Mouse (Mus musculus) bone marrow, adult 2 months (tissue): ENCODE measurements around the gene 1190007I07Rik. TPM values are rescaled to one million over a fixed set of nuclear protein-coding genes. Genes with fewer than 3 reads are reported as not detected.
"Not testable (repeated sequence)": the region's sequence is repeated elsewhere in the genome, so short reads cannot be mapped to it uniquely, and the experiment has no call there.

Experiments used
- H3K27ac ChIP-seq: fragments of 200-500 bp; 2 replicates; pipeline ENCODE4 v1.5.1; 2012; ENCODE audit warnings: low read depth, mild to moderate bottlenecking, control low read depth, inconsistent platforms, low read length; ENCODE audit not compliant: control insufficient read depth, poor library complexity, insufficient read depth
- H3K4me1 ChIP-seq: fragments of 200-500 bp; 2 replicates; pipeline ENCODE4 v1.6.1; 2011; ENCODE audit warnings: low read length; ENCODE audit not compliant: control insufficient read depth, insufficient read depth
- H3K4me3 ChIP-seq: fragments of 200-500 bp; replicated peaks from 2 replicates; pipeline ENCODE3; 2011; ENCODE audit warnings: mild to moderate bottlenecking, low read depth, low read length, control low read depth; ENCODE audit not compliant: control insufficient read depth
- CTCF ChIP-seq: fragments of 200-500 bp; IDR thresholded peaks from 2 replicates; pipeline ENCODE4 v1.5.1; 2011; ENCODE audit warnings: low read length, control low read depth; ENCODE audit not compliant: control insufficient read depth, insufficient read depth
- POLR2A ChIP-seq: fragments of 200-500 bp; IDR thresholded peaks from 2 replicates; pipeline ENCODE4 v1.6.1; 2011; ENCODE audit warnings: low read depth, mild to moderate bottlenecking, control low read depth, low read length, borderline replicate concordance; ENCODE audit not compliant: control insufficient read depth
- WGBS: fragments of 180-500 bp; shearing (Covaris S2); methylation state at CpG from one replicate; pipeline ENCODE4 v1.1.7; 2018; 5-methylcytosine and 5-hydroxymethylcytosine counted together
- polyA plus RNA-seq: library from polyadenylated mRNA; stranded (reverse); fragments of >200 nt; gene quantifications from 2 replicates; pipeline ENCODE4 v1.2.4, GENCODE M21; 2011; ENCODE audit warnings: low replicate concordance; ENCODE audit not compliant: missing spikeins, insufficient read depth, insufficient read length

The 1190007I07Rik gene
- polyA plus RNA-seq, 1 experiment: 38.3 TPM

- TF ChIP-seq CTCF: no peak
- TF ChIP-seq POLR2A: no peak
- H3K4me3 ChIP-seq: no peak overlapping the region
- 88% methylated on average over 12 of the region's 12 CpGs for WGBS
- no peak overlapping the region for H3K27ac ChIP-seq
- peaks cover 1% of the 10 kb centered on the region; the same call in 1 of the 2 replicates for H3K4me1 ChIP-seq
These were observed 9.7 kb upstream of the 1190007I07Rik start for GRCm38 (mm10) chr10:82632496-82633280.

GRCm38 (mm10) chr10:82631133-82631532, 8.1 kb upstream of the 1190007I07Rik start:
- H3K4me1 ChIP-seq: peaks cover 1% of the 10 kb centered on the region; the same call in 1 of the 2 replicates
- 81% methylated on average over 7 of the region's 7 CpGs for WGBS
- H3K27ac ChIP-seq: no peak overlapping the region
- TF ChIP-seq CTCF (no peak), POLR2A (no peak)
- no peak overlapping the region for H3K4me3 ChIP-seq

- 30% methylated on average over 7 of the region's 7 CpGs for WGBS
- Histone ChIP-seq H3K27ac (no peak overlapping the region), H3K4me1 (peaks cover 1% of the 10 kb centered on the region; the same call in 1 of the 2 replicates), H3K4me3 (peak overlapping the region; percentile 99)
- TF ChIP-seq CTCF: no peak
- TF ChIP-seq POLR2A: no peak
These were observed 7.5 kb upstream of the 1190007I07Rik start for GRCm38 (mm10) chr10:82630497-82630896.

GRCm38 (mm10) chr10:82629586-82630255, 6.7 kb upstream of the 1190007I07Rik start, which contains the start of gene Tdg:
TSS of gene Tdg (plus strand) at chr10:82629828.
- TF ChIP-seq POLR2A: peak; percentile 53; the same call in 1 of the 2 replicates
- H3K27ac ChIP-seq: peak within 1 kb of the TSS; percentile 92
- peak within 1 kb of the TSS; percentile 99 for H3K4me3 ChIP-seq
- not testable (repeated sequence) for H3K4me1 ChIP-seq
- under 1% methylated on average over 77 of the region's 78 CpGs for WGBS

- TF ChIP-seq CTCF (no peak), POLR2A (no peak)
- Histone ChIP-seq H3K4me3 (peak overlapping the region; percentile 58), H3K4me1 (peaks cover 1% of the 10 kb centered on the region; the same call in 1 of the 2 replicates), H3K27ac (peak overlapping the region; percentile 88)
- WGBS: 9% methylated on average over 11 of the region's 11 CpGs
These were observed 6.1 kb upstream of the 1190007I07Rik start for GRCm38 (mm10) chr10:82629111-82629585.

- 16% methylated on average over 2 of the region's 2 CpGs for WGBS
- not testable (repeated sequence) for H3K27ac ChIP-seq, H3K4me3 ChIP-seq
These were observed 515 bp upstream of the 1190007I07Rik start for GRCm38 (mm10) chr10:82623553-82623932.

GRCm38 (mm10) chr10:82622235-82622634, 793 bp downstream of the 1190007I07Rik start:
- Histone ChIP-seq H3K27ac (no peak overlapping the region; the same call in 1 of the 2 replicates), H3K4me1 (no peaks in the 10 kb centered on the region), H3K4me3 (peak overlapping the region; percentile 63)
- TF ChIP-seq POLR2A (no peak), CTCF (no peak)
- WGBS: 4% methylated on average over 9 of the region's 9 CpGs

More at GRCm38 (mm10) chr10:82623553-82623932, 515 bp upstream of the 1190007I07Rik start:
- H3K4me1 ChIP-seq: not testable (repeated sequence)

GRCm38 (mm10) chr10:82594421-82594820, 28.6 kb downstream of the 1190007I07Rik start:
- WGBS: 69% methylated on average over 4 of the region's 4 CpGs
- not testable (repeated sequence) for H3K27ac ChIP-seq, H3K4me3 ChIP-seq, H3K4me1 ChIP-seq

- 83% methylated on average over 9 of the region's 9 CpGs for WGBS
- H3K27ac ChIP-seq: not testable (repeated sequence)
These were observed 33.4 kb downstream of the 1190007I07Rik start for GRCm38 (mm10) chr10:82589673-82590072.

GRCm38 (mm10) chr10:82571091-82571490, 51.9 kb downstream of the 1190007I07Rik start:
- 93% methylated on average over 11 of the region's 11 CpGs for WGBS
- not testable (repeated sequence) for H3K27ac ChIP-seq, H3K4me3 ChIP-seq

More at GRCm38 (mm10) chr10:82589673-82590072, 33.4 kb downstream of the 1190007I07Rik start:
- H3K4me3 ChIP-seq, H3K4me1 ChIP-seq: not testable (repeated sequence)

More at GRCm38 (mm10) chr10:82571091-82571490, 51.9 kb downstream of the 1190007I07Rik start:
- not testable (repeated sequence) for H3K4me1 ChIP-seq
